Mouse (Mus musculus) ZHBTc4 (cell line): ENCODE measurements around the gene Nhp2.
A peak's percentile ranks its signal among the peaks of the same experiment; 100 is the strongest.

Experiments
- DNase-seq: peaks from one replicate; pipeline ENCODE4 v3.0.0-alpha.2; 2011; ENCODE audit warnings: low read depth, low spot score

Nhp2 gene

DNA sequence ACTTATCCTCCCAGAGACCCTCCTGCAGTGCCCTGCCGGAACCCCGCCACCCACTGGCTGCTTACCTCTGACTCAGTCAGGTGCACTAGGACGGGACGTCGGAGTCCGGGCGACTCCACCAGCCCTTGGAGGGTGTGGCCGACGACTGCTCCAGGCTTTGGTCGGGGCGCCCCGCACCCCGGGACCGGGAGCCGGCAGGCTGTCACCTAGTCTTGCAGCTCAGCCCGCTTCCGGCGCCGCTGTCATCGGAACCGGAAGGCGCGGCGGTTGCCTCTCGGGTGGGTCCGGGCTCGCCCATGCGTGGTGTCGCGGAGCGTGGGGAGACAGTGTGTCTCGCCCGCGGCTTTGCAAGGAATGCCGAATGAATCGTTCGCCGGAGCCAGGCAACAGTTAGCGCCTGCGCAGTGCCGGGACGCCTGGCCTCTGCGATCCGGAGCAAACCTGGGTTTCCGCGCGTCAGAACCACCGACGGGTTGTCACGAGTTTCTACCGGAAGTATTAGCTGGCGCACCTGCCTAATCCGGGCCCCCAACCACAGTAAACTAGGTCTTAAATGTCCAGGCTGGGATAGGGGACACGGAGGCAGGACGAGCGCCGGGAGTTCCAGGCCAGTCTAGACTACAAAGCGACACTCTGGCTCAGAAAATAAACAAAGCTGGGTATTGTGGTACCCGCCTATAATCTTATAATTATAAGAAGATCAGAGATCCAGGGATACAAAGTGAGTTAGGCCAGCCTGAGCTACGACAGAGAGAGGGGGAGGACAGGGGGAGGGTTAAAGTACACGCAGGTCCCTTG lies 16.2 kb downstream of the Nhp2 start, which contains the start of gene Rmnd5b:
Gene Rmnd5b (minus strand): TSS at position 372 of the 798 bp plus-strand sequence.
- peak; percentile 95 for DNase-seq

DNA sequence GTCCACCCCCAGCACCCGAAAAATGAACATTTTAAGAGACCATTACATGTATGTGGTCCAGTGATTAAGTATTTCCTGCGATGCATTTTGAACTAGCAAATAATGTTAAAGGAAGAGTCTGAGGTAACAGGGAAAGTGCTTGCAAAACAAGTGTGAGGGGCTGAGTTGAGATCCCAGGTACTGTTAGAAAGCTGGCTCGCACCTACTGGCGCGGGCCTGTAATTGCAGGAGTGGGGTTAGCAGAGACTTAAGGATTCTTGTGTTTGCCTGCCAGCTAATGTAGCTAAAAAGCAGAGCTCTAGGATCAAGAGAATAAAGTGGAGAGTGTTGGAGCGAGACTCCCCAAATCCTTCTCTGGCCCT lies 16.8 kb downstream of the Nhp2 start:
- DNase-seq: peak; percentile 91

DNA sequence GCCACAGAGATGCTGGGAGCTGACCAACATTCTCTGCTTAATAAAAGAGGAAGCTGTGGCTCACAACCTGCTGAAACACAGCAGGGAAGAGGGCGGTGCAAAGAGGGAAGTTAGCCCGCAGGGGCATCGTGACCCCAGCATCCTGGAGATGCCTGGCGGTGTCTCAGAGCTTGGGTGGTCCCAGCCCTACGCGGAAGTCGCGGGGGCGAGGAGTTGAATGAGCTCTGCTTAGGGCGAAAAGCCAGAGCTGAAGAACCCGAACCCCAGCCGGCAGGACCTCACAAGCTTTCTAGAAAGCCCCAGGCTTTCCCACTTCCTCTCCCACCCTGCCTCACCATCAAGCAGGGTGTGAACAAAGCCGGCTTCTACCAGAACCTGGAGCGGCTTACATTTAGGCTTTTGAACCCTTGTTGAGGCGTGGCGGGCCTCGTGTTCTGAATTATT lies 18.5 kb downstream of the Nhp2 start:
- DNase-seq: peak; percentile 95

DNA sequence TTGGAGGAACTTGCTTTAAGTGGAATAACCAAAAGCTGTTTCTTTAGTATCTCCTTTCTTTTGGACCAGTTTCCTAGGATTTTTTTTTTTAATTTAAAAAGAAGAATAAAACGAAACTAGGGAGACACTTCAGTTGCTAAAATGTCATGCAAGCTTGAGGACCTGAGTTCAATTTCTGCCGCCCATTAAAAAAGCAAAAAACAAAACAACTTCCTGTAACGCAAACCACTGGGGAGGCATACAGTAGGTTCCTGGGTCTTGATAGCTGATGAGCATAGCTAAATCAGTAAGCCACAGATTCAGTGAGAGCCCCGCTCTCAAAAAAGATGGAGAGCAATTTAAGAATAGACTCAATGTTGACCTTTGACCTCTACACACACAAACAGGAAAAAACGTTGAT lies 19.0 kb downstream of the Nhp2 start:
- DNase-seq: no peak

DNA sequence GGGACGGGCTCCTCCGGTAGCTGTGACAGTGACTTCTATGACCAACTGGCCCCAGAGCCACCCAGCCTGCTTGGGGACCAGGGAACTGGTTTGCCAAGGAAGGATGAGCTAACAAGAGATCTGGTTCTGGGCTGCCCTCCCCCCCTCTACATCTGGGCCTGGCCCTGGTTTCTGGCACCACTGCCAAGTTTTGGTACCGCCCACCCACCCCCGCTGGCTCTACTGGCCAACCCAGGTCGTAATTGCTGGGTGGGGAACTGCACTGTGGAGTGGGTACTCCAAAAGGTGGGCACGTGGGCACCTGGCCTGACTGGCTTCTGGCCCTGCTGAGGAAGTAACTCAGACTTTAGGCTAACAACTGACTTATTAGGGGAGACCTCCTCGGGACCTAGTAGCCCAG lies 21.2 kb downstream of the Nhp2 start:
- DNase-seq: no peak

DNA sequence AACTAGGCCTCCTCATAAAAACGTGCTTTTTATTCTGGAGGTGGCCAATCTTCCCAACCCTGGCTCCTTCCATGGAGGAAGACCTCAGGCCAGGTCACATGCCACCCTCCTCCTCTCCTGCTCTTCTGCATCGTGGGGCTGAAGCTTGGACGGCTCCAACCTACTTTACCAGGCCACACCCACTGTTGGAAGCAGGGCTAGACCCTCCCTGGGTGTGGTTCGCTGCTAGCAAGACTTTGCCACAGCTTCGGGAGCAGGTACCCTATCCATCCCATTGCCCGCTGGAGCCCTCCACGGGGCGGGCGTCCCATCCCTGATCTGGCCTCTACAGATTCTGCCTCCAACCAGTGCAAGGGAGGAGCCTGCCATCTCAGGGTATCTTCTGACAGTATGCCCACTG lies 23.7 kb downstream of the Nhp2 start:
- DNase-seq: peak; percentile 52

DNA sequence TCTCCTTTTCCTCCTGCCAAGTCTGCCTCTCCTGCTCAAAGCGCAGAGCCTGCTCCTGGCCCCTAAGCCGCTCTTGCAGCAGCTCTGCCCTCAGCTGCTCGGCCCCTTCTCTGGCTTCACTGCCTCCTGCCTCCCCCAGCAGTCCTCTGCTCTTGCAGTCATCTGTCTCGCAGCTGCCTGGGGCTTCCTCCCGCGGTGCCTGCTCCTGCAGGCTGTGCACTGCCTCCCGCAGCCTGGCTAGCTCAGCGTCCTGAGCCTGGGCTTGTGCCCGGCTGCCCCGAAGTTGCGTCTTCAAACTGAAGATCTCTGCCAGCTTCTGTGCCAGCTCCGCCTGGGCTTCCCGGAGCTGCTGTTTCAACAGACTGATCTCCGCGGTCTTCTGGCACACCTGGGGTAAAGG lies 24.2 kb downstream of the Nhp2 start:
- peak; percentile 45 for DNase-seq

DNA sequence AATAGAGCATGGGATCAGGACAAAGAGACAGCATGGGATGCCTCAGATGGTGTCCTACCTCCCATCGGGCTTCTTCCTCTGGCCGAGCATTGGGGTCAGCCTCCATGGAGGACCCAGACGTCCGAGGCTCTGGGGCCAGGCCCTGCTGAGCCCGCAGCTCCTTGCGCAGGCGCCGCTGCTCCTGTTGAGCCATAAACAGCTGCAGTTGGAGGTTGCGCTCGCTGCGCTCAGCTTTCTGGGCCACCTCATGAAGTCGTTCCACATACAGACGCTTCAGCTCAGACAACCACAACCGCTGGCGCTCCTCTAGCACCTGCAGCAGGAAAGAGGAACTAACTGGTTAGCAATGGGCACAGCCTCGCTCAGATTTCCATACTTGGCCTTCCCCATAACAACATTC lies 24.7 kb downstream of the Nhp2 start:
- DNase-seq: no peak

DNA sequence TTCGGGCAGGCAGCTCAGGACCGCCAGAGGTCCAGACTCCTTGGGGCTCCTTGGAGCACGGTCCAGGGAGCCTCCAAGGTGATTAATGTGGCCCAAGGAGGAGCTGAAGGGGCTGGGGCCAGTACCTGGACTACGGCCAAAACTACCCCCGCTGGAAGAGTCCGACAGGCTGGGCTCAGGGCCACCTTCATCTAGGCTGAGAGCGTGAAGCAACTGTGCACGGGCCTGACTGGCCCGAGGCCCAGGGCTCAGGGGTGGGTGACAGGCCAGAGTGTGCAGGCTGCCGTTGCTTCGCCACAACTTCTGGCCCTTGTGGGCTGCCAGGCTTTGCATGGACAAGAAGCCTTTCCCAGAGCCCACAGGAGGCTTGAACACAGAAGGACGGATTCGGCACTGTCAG lies 25.8 kb downstream of the Nhp2 start:
- DNase-seq: no peak

DNA sequence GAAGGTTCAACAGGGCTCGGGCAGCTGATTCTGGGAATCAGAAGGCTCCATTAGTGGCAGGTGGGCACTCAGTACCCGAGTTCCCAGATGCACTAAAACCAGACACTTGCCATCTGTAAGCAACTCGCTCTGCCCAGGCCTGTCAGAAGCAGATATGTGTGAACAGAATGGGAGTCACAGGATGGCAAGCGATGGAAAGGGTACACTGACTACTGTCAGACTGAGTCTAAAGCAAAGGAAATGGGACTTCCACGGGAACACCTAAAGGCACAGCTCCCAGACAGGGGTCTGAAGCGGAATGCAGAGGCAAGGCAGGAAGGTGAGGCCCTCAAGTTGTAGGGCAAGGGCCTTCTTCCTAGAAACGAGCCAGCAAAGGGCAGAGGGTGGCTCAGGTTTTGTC lies 26.7 kb downstream of the Nhp2 start:
- DNase-seq: no peak

DNA sequence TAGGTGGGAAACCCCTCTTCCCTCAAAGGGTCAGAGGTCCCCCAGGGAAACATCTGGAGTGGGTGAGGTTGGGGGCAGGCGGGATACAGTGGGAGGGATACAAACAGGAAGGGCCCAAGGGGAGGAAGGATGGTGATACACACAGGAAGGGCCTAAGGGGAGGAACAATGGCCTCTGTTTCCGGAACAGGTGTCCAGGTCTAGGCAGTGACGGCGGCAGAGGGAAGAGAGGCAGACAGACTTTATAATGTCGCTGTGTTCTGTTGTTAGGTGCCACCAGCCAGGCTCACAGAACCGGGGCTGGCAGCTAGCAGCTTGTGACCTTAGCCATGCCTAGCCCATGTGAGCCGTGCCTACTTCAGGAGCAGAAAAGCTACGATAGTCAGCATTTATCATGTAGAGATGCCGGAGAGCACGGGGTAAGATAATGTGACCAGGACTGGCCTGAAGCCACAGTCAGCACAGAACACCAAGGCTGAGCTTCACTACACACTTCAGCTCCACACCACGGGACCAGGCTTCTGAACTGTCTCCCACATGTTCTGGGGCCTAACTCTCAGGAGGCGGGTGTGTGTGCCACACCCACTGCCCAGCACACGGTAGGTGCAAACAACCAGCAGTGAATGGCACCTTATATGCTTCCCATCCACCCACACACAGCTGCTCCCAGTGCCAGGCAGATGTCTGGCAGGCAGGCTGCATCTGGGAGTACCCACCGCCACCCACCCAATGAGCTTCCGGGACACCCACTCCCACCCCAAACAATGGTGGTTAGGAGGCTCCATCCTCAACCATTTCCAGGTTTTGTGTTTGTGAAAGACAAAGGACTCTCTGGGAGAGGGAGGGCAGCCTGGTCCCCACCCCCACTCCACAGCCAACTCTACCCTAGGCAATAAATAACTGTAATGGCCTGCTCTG lies 27.5 kb downstream of the Nhp2 start:
- DNase-seq: peak; percentile 72

DNA sequence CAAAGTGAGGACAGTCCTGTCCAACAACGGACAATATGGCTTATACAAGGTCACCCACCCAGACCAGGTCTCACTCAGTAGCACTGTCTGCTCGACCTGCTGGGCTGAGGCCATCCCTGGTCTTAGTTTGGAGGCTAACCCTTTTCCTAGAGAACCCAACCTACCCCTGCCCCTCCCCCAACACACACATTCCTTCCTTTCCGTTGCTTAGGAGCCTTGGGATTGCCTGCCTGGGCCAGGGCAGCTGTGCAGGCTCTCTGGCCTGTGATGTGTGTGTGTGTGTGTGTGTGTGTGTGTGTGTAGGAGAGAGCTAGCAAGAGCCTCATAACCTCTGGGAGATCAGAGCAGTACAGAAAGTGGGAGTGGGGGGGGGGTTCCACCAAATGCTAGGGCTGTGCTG lies 29.0 kb downstream of the Nhp2 start:
- peak; percentile 86 for DNase-seq

DNA sequence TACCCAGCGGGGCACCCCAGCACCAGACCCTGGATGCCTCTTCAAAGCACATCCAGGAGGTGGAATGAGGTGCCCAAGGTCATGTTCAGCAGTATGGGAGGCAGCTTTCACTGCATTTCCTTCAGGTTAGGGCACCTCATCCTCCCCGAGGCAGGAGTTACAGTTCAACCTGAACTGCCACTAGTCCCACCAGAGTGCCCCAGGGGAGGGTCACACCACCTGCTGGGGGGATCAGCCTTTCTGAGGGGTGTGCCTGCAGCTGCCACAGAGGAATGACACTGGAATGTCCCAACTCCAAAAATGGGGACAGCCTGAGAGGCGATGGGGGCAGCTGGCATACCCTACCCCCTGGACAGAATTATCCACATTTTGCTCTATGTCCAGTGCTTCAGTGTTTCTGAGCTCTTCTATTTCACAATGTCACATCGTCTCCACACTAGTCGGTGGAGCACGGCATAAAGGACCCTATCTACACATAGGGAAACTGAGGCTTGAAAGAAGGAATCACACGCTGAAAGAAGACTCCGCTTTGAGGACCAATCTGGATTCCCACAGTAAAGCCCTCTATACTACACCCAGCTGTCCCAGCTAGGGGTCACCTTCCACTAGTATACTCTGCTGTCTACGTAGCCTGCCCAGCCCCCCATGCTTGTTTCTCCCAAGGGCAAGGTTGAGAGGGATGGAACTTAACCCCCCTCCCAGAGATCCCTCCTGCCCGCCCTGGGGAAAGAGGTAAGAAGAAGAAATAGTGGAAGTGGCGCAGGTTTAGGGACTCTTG lies 29.8 kb downstream of the Nhp2 start:
- peak; percentile 65 for DNase-seq

DNA sequence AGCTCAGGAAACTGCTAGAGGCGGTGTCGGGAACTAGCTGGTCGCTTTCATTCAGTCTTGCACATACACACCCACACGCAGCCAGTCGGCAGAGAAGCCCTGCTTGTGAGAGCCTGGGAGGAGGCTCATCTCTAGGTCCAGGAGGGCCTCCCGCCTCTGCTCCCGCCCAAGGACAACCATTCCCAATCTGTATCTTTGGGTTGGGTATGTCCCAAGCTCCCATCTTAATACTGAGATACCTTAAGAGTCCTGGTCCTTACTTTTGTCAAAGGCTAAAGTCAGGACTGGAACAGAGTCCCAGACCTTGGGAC lies 30.3 kb downstream of the Nhp2 start:
- DNase-seq: peak; percentile 76

DNA sequence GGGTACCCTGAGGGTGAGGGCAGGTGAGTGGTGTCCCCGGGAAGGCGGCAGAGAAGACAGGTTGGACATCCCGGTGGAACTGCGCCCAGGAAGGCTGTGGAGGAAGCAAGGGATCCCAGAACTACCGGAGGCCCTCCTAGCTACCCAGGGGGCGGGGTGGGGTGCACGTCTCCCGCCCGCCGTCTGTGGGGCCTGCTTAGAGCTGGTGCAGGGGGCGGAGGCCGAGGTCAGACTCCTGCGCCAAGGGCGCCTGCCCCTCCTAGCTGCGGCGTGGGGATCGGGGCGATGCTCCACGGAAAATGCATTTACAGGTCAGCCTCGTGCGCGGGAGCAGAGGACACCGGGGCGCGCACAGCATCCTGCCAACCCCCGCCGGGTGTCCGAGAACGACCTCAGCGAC lies 30.7 kb downstream of the Nhp2 start:
- peak; percentile 67 for DNase-seq

DNA sequence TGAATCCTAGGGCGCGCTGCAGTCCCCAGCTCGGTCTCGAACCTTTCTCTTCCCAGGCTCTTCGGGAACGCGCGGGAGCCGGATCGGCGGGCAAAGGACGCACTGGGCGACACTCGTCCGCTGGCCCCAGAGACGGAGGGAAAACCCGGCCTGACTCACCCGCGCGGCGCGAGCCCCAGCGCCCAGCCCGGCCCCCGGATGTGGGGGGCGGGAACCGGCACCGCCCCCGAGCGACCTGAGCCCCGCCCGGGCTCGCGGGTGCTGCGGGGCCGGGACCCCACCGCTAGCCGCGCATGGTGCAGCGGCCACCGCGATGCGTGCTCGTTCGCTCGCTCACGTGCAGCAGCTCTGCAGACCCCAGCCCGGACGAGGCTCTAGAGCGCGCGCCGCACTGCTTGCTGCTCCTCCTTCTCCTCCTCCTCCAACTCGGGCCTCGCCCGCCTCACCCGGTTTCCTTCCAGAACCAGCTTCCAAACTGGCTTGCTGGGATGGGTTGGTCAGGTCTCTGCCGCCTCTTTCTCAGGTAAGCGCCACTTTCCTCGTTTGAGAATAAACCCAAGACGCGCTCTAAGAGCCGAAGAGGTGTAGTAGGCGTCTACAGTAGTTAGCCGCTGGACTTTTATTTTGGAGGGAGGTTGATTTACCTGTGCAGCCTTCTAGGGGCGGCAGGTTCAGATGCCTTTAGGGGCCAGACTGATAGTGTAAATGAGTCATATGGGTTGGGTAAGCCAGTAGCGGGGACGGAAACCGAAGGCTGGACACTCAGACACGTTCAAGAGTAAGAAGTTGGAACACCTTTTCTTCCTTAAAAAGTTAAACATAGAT lies 31.4 kb downstream of the Nhp2 start, which contains the start of the genes N4bp3 and D930048N14Rik:
Gene N4bp3 (minus strand): TSS at position 152 of the 825 bp plus-strand sequence.
Gene D930048N14Rik (plus strand): TSS at position 264 of the 825 bp plus-strand sequence.
- DNase-seq: peak; percentile 78

DNA sequence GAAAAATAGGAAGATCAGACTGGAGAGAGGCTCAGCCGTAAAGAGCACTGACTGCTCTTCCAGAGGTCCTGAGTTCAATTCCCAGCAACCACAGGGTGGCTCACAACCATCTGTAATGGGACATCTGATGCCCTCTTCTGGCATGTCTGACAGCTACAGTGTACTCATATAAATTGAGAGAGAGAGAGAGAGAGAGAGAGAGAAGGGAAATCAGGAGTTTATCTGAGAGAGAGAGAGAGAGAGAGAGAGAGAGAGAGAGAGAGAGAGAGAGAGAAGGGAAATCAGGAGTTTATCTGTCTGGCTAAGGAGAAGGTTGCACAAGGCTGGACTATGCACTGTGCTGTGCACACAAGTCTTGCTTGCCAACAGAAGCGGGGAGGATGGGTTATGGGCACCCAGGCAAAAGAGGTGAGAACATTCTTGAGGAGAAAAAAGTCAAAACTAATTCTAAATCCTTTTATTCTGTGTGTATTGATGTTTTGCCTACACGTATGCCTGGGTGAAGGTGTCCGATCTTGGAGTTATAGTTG lies 33.4 kb downstream of the Nhp2 start:
- DNase-seq: no peak

DNA sequence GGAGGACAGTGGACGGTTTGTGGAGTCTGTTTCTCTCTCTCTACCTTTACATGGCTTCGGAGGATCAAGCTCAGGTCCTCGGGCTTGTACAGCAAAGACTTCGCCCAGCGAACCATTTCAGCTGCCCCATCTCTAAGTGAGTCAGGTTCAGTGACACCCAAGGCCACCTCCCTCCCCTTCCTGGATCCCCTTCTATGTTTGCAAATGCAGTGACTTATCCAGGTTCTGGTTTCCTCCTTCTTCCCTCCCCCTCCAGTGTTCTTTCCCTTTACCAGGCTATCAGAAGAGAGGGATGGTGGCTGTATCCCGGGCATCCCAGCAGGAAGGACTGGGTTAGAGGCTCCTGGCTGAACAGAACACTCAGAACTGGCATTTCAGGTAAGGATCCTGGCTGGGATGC lies 34.2 kb downstream of the Nhp2 start:
- DNase-seq: no peak

DNA sequence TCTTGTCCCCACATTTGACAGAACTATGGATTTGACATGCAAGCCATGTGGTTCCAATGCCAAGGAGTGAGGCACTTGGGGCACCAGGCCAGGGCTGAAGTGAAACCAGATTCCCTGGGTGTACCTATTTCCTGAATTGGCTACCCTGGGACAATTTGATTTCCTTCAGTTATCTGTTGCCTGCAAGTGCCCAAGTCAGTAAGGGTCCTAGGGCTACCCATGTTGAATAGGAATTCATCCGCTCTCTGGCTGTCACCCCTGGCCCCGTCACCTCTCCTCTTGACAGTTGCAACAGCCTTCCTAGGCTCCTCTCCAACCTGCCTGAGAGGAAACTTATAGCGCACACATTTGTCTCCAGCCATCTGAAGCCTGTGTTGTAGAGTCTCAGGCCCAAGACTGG lies 35.4 kb downstream of the Nhp2 start:
- DNase-seq: no peak

DNA sequence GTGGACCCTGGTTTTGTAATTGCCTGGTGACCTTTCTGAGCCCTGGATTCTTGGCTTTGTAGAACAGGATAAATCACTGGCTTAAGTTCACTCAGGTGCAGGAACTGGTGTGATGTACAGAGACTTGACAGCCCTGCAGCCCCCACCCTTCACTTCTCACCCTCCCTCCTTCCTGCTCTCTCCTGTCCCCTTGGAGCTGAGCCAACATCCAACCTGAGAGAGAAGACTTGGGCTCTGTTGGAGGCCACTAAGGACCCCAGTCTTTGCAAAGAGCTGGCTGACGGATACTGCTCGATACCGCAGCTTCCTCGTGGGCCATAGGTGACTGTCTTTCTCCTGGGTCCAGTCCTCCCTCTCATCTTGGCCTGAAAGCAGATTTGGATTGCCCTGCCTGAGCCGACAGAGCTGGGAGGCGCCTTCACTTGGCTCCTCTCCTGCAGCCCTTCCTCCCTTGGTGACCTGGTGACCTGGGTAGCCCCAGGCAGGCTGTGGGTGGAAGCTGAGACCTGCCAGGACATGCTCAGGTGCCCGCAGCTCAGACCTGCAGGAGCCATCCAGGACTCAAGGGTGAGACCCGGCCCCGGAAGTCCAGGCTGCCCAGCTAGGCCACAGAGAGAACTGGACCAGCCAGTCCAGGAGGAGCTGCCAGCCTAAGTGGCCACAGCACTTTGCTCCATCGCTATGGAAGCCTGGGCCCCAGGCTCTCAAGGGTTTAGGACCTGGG lies 37.4 kb downstream of the Nhp2 start:
- DNase-seq: no peak
